Mouse (Mus musculus) ES-Bruce4 (cell line): ENCODE results near the gene Gzmd.
"Not testable (repeated sequence)": the region's sequence is repeated elsewhere in the genome, so short reads cannot be mapped to it uniquely, and the experiment has no call there.

ENCODE experiments used
- CTCF ChIP-seq: IDR thresholded peaks from one replicate; pipeline ENCODE4 v1.8.1; 2011; ENCODE audit warnings: low read depth, low read length
- POLR2A ChIP-seq: IDR thresholded peaks from one replicate; pipeline ENCODE4 v1.8.1; 2011; ENCODE audit warnings: low read length; ENCODE audit not compliant: insufficient read depth

- not testable (repeated sequence) for TF ChIP-seq CTCF, POLR2A
Observed at GRCm38 (mm10) chr14:56133675-56134074, 1.3 kb upstream of the Gzmd start.
